Mouse (Mus musculus) B cell, adult 2 months (primary cell): Measurements from ENCODE around the gene Sytl5.

ENCODE experiments used
- DNase-seq, 2 experiments: peaks; one replicate each; pipeline ENCODE4 v3.0.0; 2022

Gene Sytl5

DNA sequence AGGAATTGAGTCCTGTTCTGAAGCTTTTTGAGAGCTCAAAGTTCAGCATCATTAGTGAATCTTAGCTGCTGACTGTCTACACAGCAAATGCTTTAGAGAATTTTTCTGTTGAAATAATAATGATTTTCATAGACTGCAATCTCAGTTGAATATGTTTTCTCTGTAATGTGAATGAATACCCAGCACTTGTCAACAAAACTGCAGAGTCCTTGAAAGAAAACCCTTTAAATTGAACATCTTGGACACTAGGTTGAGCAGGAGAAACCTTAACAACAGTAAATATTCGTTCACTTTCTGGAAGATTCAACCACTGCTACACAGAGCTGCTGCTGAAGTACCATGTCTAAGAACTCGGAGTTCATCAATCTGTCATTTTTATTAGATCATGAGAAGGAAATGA, at the start of gene Sytl5:
Gene Sytl5 (plus strand): TSS at position 301 of the 400 bp plus-strand sequence.
- no peak for DNase-seq

DNA sequence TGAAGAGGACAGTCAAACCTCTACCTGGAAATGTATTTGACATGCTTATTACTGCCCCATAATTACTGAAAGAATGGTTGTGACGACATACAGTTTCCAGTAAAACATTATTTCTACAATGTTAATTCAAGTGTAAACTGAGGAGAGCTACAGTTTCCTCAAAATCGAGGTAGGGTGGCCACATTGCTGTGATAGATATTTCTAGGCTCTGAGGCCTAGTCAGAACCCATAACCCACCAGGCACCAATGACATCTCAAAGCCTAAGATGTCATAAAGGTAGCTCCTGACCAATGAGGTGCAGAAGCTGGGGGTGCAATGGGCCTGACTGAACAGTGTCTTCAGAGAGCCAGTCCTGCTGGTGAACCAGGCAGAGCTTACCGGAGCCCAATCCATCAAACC, 38.8 kb upstream of the Sytl5 start, which contains the start of gene Hypm:
Gene Hypm (plus strand): TSS at position 301 of the 400 bp plus-strand sequence.
- DNase-seq, result no peak

DNA sequence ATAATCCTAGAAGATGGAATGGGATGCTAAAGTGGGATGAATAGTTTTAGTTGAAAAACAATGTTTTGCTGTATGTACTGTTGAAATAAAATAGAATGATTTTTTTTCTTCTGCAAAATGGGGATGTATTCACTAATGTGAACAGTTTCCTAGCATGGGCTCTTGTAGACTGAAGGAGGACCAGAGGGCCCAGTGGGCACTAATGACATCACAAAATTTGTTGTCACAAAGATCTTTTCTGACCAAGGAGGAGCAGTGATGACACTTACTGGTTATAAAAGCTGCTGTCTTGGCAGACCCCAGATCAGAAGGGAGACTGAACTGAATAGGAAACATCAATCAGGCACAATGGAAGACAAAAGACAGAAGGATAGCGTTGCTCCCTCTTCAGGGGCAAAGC, 36.0 kb upstream of the Sytl5 start, which contains the start of gene H2al3:
Gene H2al3 (plus strand): TSS at position 301 of the 400 bp plus-strand sequence.
- DNase-seq, result no peak

DNA sequence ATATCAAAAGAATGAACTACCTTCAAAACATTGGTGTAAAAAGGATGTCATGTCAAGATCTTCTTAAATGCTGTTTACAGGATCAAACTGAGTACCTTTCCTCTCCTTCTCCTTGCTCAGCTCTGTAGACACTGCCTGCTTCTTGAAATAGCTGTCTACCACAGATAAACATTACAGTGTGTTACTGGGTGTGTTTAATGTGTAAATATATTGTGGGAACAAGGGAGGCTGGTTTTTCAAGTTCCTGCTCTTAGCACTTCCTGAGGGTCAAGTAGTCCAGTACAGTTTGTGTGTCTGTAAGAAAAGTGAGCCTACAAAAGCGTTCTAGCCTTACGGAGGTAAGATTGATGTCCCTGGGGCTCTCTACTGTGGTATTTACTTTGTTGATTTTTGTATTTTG, 23.6 kb upstream of the Sytl5 start:
- DNase-seq, result no peak

DNA sequence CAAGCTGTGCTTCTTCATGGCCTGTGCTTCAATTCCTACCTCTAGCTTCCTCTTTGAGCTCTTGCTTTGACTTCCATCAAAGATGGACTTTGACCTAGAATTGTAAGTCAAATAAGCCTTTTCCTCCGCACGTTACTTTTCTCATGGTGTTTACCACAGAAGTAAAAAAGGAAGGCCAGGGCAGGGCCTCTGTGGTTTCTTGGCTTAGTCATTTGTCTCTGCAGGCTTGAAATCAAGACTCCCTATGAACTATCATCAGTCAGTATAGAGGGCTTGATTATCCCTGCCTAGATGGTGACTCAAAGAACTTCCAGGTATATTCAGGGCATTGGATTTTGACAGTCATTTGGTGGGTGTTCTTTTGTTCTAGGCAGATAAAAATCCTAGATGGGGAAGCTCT, 9.9 kb upstream of the Sytl5 start:
- DNase-seq, result no peak

DNA sequence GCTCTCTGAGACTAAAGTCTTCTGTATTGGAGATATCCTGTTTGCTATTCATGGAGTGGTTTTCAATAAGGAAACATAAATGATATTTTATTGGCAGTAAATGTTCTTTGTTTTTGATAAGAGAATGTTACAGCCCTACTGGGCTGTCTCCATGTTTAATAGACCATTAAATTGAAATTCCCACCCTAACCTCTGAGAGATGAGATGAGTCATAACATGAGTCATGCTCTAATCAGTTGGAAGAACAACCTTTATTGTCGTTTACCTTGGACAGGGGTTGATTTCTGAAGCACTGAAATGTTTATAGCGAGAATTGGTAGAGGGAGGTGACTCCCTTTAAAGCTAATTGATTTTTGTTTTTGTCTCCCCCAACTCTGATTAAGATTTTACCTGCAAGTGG, 24.1 kb downstream of the Sytl5 start:
- DNase-seq, result no peak

DNA sequence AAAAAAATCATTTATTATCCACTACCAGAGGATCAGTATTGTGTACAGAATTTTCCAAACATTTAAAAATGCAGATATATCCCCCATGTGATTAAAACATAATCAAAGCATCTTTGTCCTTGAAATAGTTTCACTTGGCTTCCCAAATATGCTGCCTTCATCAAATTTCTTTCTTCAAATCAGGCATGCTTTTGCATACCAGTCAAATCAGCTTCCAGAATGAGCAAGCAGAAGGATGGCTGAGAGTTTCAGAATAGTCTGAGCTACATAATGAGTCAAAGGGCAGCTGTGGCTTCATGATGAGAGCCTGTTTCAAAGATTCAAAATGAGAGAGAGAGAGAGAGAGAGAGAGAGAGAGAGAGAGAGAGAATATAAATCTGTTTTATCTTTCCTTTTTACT, 48.4 kb downstream of the Sytl5 start:
- no peak for DNase-seq

DNA sequence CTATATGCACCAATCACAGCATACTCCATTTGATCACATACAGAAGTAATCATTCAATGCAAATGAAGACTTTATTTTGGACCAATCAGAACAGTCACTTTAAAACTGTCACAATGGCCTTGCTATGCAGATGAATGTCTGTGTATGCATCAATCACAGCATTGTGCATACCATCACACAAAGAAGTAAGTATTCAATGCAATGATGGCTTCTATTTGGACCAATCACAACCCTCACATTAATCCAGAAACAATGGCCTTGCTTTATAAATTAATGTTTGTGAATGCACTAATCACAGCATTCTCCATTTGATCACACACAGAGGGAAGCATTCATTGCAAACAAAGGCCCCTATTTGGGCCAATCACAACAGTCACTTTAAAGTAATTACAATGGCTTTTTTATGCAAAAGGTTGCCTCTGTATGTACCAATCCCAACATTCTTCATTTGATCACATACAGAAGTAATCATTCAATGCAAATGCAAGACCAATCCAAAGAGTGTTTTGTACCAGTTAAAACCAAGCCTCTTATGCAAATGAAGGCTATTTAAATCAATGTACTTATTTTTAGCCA, 98.8 kb downstream of the Sytl5 start:
- DNase-seq, result no peak

DNA sequence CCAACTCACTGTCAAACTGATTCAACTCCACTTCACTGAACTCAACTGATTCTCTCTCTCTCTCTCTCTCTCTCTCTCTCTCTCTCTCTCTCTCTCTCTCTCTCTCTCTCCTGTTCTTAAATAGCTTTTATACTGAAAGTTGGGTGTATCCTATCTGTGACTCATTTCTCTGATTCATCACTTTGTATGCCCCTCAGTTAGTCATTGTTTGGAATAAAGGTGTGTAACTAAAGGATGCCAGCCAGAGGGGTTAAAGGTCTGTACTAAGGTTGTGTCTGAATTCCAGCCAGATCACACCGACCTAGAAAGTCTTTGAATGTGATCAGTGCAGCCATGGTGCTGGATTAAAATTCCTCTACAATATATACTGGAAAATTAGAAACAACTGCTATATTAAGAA, 115.3 kb downstream of the Sytl5 start:
- no peak for DNase-seq

DNA sequence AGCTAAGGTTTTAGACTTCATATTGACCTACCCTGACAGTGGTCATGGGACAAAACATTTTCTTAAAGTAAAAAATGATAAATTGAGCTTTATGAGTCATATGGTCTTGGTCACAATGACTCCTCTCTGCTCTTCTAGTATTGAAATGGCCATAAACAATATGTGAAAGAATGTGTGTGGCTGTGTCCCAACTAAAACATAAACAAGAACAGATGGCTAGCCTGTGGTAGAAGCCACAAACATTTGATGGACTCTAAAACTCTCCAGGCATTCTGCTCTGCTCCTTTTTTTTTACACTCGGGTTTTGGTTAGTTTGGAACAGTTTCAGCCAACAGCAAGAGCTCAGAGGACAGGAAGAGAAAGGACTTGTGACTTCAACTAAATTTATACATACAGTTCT, 120.5 kb downstream of the Sytl5 start:
- DNase-seq, result no peak

DNA sequence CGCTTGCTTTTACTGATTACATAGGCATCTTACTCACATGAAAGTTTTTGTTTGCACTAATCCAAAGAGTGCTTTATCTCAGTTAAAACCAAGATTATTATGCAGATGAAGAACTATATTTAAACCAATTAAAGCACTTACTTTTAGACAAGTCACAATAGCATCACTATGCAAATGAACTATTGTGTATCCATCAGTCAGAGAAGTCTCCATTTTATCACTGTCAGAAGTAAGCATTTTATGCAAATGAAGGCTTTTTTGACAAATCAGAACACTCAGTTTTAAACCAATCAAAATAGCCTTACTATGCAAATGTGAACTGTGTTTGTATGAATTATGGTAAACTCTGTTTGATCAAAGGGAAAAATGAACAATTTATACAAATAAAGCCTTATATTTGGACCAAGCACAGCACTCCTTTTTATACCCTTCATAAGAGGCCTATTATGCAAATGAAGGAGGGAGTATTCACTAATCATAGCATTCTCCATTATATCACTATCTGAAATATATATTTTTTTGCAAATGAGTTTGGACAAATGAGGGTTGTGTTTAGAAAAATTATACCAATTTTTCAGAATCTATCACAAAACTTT, 122.4 kb downstream of the Sytl5 start:
- no peak for DNase-seq

DNA sequence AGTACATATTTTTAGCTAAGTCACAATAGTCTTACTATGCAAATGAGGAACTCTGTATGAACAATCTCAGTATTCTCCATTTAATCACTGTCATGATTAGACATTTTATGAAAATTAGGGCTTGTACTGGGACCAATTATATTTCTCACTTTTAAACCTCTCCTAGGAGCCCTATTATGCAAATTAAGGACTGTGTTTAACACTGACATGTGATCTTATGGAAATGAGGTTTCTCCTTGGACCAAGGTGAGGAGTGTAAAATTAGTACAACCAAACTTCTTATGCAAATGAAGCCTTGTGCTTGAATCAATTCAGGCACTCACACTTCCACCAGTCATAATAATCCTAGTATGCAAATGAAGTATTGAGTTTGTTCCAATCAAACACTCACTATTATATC, 124.8 kb downstream of the Sytl5 start:
- no peak for DNase-seq

DNA sequence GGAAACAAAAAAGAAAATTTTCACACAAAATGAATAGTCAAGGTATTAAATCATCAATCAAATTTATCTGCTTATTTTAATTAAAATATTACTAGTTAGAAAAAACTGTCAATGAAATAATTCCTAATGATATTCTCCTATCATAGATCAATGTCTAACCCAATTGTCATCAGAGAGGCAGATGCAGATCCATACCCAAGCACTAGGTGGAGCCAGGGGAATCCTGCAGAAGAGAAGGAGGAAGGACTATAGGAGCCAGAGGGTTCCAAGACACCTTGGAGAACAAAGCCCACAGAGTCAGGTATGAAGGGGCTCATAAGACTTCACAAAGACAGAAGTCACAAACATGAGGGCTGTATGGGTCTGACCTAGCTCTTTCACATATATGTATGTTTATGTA, 149.2 kb downstream of the Sytl5 start:
- no peak for DNase-seq
